Mouse (Mus musculus) embryonic facial prominence, embryonic 13.5 days (tissue): ENCODE data around the gene Olfr599. TPM values are rescaled to one million over a fixed set of nuclear protein-coding genes. Genes with fewer than 3 reads are reported as not detected.
"Not testable (repeated sequence)": the region's sequence is repeated elsewhere in the genome, so short reads cannot be mapped to it uniquely, and the experiment has no call there.

Source experiments
- ATAC-seq: fragments of 200-750 bp; cut with Nextera tagmentation; 2 replicates; pipeline ENCODE4 v1.8.0; 2017; ENCODE audit warnings: low read depth; ENCODE audit not compliant: insufficient number of reproducible peaks, insufficient read depth, low FRiP score, low TSS enrichment
- H3K27ac ChIP-seq: fragments of 300-500 bp; sonication (generic); 2 replicates; pipeline ENCODE4 v1.5.1; 2015; ENCODE audit warnings: moderate library complexity, mild to moderate bottlenecking, inconsistent platforms
- H3K27me3 ChIP-seq: fragments of 300-500 bp; sonication (generic); 2 replicates; pipeline ENCODE4 v1.6.1; 2015; ENCODE audit warnings: mild to moderate bottlenecking, inconsistent platforms
- H3K36me3 ChIP-seq: fragments of 300-500 bp; sonication (generic); 2 replicates; pipeline ENCODE4 v1.6.1; 2015; ENCODE audit warnings: mild to moderate bottlenecking, inconsistent platforms
- H3K4me1 ChIP-seq: fragments of 300-500 bp; sonication (generic); 2 replicates; pipeline ENCODE4 v1.6.1; 2015; ENCODE audit warnings: inconsistent platforms
- H3K4me2 ChIP-seq: fragments of 300-500 bp; sonication (generic); 2 replicates; pipeline ENCODE4 v1.6.1; 2015; ENCODE audit warnings: moderate library complexity, mild to moderate bottlenecking, inconsistent platforms
- H3K4me3 ChIP-seq: fragments of 300-500 bp; sonication (generic); 2 replicates; pipeline ENCODE4 v1.5.1; 2015; ENCODE audit warnings: mild to moderate bottlenecking, inconsistent platforms
- H3K9ac ChIP-seq: fragments of 300-500 bp; sonication (generic); 2 replicates; pipeline ENCODE4 v1.6.1; 2015; ENCODE audit warnings: mild to moderate bottlenecking, inconsistent platforms
- H3K9me3 ChIP-seq: fragments of 300-500 bp; sonication (generic); 2 replicates; pipeline ENCODE4 v1.6.1; 2016; ENCODE audit warnings: inconsistent platforms
- WGBS: fragments of 180-500 bp; shearing (Covaris S2); methylation state at CpG from one replicate; pipeline ENCODE4 v1.1.7; 2015; ENCODE audit warnings: mixed read lengths; 5-methylcytosine and 5-hydroxymethylcytosine counted together
- polyA plus RNA-seq: library from polyadenylated mRNA; unstranded; fragments of >200 nt; fragmentation: Nextera tagmentation; extraction: Ambion mirVana; gene quantifications from 2 replicates; pipeline ENCODE4 v1.2.1, GENCODE M21; 2015

Gene Olfr599
- not detected in 2 replicates for polyA plus RNA-seq

DNA sequence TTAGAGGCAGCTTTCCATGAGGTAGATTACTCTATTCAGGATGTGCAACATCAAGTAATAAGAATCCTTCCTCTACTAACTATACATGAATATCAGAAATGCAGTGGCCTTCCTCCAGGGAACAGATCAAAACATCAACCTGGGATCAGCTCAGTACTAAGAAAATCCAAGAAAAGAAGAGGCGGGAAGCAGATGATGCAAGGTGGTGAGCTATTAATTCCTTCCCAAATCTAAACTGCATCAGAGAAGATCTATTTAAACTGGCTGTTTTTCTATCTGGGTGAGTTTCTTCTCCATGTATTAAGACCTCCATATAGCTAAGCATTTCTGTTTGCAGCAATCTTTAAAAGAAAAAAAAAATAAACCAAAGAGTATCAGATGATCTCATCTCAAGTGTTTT is at the start of gene Olfr599:
Gene Olfr599, plus strand, starts transcription at position 301 of the 400 bp plus-strand sequence.
- H3K27ac ChIP-seq: no peak within 1 kb of the TSS
- H3K9ac ChIP-seq: no peak within 1 kb of the TSS
- H3K36me3 ChIP-seq: no peaks in the 10 kb centered on the region
- H3K27me3 ChIP-seq: no peaks in the 10 kb centered on the region
- no peaks in the 10 kb centered on the region for H3K4me1 ChIP-seq
- H3K4me2 ChIP-seq: no peak within 1 kb of the TSS
- ATAC-seq: no peak
- no peaks in the 10 kb centered on the region for H3K9me3 ChIP-seq
- WGBS: 79% methylated on average over 1 of the region's 1 CpGs
- no peak within 1 kb of the TSS for H3K4me3 ChIP-seq

GRCm38 (mm10) chr7:103305348-103305747 is 30.4 kb upstream of the Olfr599 start, which contains the start of gene Olfr596:
TSS of gene Olfr596 (plus strand) at chr7:103305648.
- not testable (repeated sequence) for H3K4me1 ChIP-seq, H3K9ac ChIP-seq, H3K4me2 ChIP-seq, H3K27me3 ChIP-seq, H3K4me3 ChIP-seq, H3K36me3 ChIP-seq, H3K9me3 ChIP-seq, ATAC-seq, H3K27ac ChIP-seq
- WGBS: 88% methylated on average over 2 of the region's 2 CpGs

GRCm38 (mm10) chr7:103316015-103316414 is 19.7 kb upstream of the Olfr599 start, which contains the start of gene Olfr597:
TSS of gene Olfr597 (plus strand) at chr7:103316315.
- H3K9me3 ChIP-seq, H3K4me3 ChIP-seq, H3K27ac ChIP-seq, H3K36me3 ChIP-seq, H3K9ac ChIP-seq, H3K27me3 ChIP-seq, H3K4me2 ChIP-seq, ATAC-seq, H3K4me1 ChIP-seq: not testable (repeated sequence)
- 82% methylated on average over 2 of the region's 2 CpGs for WGBS

GRCm38 (mm10) chr7:103323268-103323667 is 12.4 kb upstream of the Olfr599 start, which contains the start of gene Olfr598:
TSS of gene Olfr598 (plus strand) at chr7:103323568.
- H3K4me2 ChIP-seq: no peak within 1 kb of the TSS
- H3K9ac ChIP-seq: no peak within 1 kb of the TSS
- no peaks in the 10 kb centered on the region for H3K4me1 ChIP-seq
- no peaks in the 10 kb centered on the region for H3K27me3 ChIP-seq
- H3K9me3 ChIP-seq: no peaks in the 10 kb centered on the region
- no peak for ATAC-seq
- no peak within 1 kb of the TSS for H3K4me3 ChIP-seq
- no peak within 1 kb of the TSS for H3K27ac ChIP-seq
- H3K36me3 ChIP-seq: no peaks in the 10 kb centered on the region

DNA sequence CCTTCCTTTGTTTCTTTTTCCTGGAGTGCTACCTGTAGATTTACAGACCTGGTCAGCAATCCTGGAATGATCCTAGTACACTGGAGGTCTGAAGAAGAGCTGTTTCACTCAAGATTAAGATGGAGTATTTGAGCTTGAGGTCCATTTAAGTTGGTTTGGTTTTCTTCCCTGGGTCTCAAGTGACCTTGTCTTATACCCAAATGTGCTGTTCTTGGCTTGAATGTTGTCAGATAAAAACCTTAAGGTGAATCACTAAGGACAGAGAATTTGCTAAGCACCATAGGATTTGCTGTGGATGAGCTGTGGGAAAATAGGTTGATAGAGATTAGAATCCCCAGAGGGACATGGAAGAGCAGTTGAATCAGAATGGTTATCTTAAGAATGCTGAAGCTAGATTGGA is 13.9 kb downstream of the Olfr599 start, which contains the start of gene Olfr600:
Gene Olfr600, minus strand, starts transcription at position 101 of the 400 bp plus-strand sequence.
- Histone ChIP-seq H3K4me1 (no peaks in the 10 kb centered on the region), H3K9ac (no peak within 1 kb of the TSS), H3K27me3 (no peaks in the 10 kb centered on the region), H3K36me3 (no peaks in the 10 kb centered on the region), H3K27ac (no peak within 1 kb of the TSS), H3K4me3 (no peak within 1 kb of the TSS), H3K4me2 (no peak within 1 kb of the TSS), H3K9me3 (no peaks in the 10 kb centered on the region)
- no peak for ATAC-seq

GRCm38 (mm10) chr7:103362555-103362954 is 26.8 kb downstream of the Olfr599 start, which contains the start of gene Olfr601:
TSS of gene Olfr601 (minus strand) at chr7:103362655.
- Histone ChIP-seq H3K27ac (no peak within 1 kb of the TSS), H3K36me3 (no peaks in the 10 kb centered on the region), H3K9ac (no peak within 1 kb of the TSS), H3K9me3 (no peaks in the 10 kb centered on the region), H3K4me2 (no peak within 1 kb of the TSS), H3K4me1 (no peaks in the 10 kb centered on the region), H3K4me3 (no peak within 1 kb of the TSS), H3K27me3 (no peaks in the 10 kb centered on the region)
- ATAC-seq: no peak
- 89% methylated on average over 1 of the region's 1 CpGs for WGBS

- Histone ChIP-seq H3K4me1 (no peaks in the 10 kb centered on the region), H3K4me3 (no peak within 1 kb of the TSS), H3K4me2 (no peak within 1 kb of the TSS), H3K27ac (no peak within 1 kb of the TSS), H3K36me3 (no peaks in the 10 kb centered on the region), H3K27me3 (no peaks in the 10 kb centered on the region), H3K9ac (no peak within 1 kb of the TSS), H3K9me3 (no peaks in the 10 kb centered on the region)
- no peak for ATAC-seq
These were observed 50.4 kb downstream of the Olfr599 start, which contains the start of gene Olfr603 for GRCm38 (mm10) chr7:103386077-103386476. TSS of gene Olfr603 (minus strand) at chr7:103386177.

Other genes with a start within 250 kb of the Olfr599 start
- gene Olfr585, start 238.2 kb upstream of the Olfr599 start, polyA plus RNA-seq: not detected in 2 replicates
- not detected in 2 replicates for gene Olfr586, start 210.3 kb upstream of the Olfr599 start, polyA plus RNA-seq
- not detected in 2 replicates for gene Olfr588-ps1, start 195.0 kb upstream of the Olfr599 start, polyA plus RNA-seq
- not detected in 2 replicates for gene Olfr589, start 179.6 kb upstream of the Olfr599 start, polyA plus RNA-seq
- not detected in 2 replicates for gene Olfr591, start 157.6 kb upstream of the Olfr599 start, polyA plus RNA-seq
- not detected in 2 replicates for gene Olfr592, start 151.1 kb upstream of the Olfr599 start, polyA plus RNA-seq
- gene Olfr593, start 124.1 kb upstream of the Olfr599 start, polyA plus RNA-seq: not detected in 2 replicates
- gene Olfr594, start 118.9 kb upstream of the Olfr599 start, polyA plus RNA-seq: 0.20 TPM in 1 of 2 replicates, not detected in the other
- not detected in 2 replicates for gene Usp17ld, start 83.4 kb upstream of the Olfr599 start, polyA plus RNA-seq
- gene Olfr596, start 30.3 kb upstream of the Olfr599 start, polyA plus RNA-seq: not detected in 2 replicates
- not detected in 2 replicates for gene Olfr597, start 19.6 kb upstream of the Olfr599 start, polyA plus RNA-seq
- not detected in 2 replicates for gene Olfr598, start 12.3 kb upstream of the Olfr599 start, polyA plus RNA-seq
- not detected in 2 replicates for gene Olfr600, start 13.8 kb downstream of the Olfr599 start, polyA plus RNA-seq
- gene Olfr601, start 26.7 kb downstream of the Olfr599 start, polyA plus RNA-seq: not detected in 2 replicates
- gene Olfr603, start 50.3 kb downstream of the Olfr599 start, polyA plus RNA-seq: not detected in 2 replicates
- gene Usp17lc, start 79.2 kb downstream of the Olfr599 start, polyA plus RNA-seq: not detected in 2 replicates
- gene Olfr605, start 109.5 kb downstream of the Olfr599 start, polyA plus RNA-seq: not detected in 2 replicates
- not detected in 2 replicates for gene Olfr606, start 113.1 kb downstream of the Olfr599 start, polyA plus RNA-seq
- gene Olfr607, start 128.2 kb downstream of the Olfr599 start, polyA plus RNA-seq: not detected in 2 replicates
- gene Olfr608, start 134.0 kb downstream of the Olfr599 start, polyA plus RNA-seq: not detected in 2 replicates
- gene Olfr609, start 162.1 kb downstream of the Olfr599 start, polyA plus RNA-seq: not detected in 2 replicates
- not detected in 2 replicates for gene Olfr610, start 176.2 kb downstream of the Olfr599 start, polyA plus RNA-seq
- gene Olfr611, start 184.9 kb downstream of the Olfr599 start, polyA plus RNA-seq: not detected in 2 replicates
- not detected in 2 replicates for gene Olfr612, start 206.8 kb downstream of the Olfr599 start, polyA plus RNA-seq
- gene Olfr613, start 212.2 kb downstream of the Olfr599 start, polyA plus RNA-seq: not detected in 2 replicates
- gene Olfr615, start 220.2 kb downstream of the Olfr599 start, polyA plus RNA-seq: not detected in 2 replicates
- gene Olfr616, start 233.2 kb downstream of the Olfr599 start, polyA plus RNA-seq: not detected in 2 replicates
- not detected in 2 replicates for gene Olfr617, start 237.1 kb downstream of the Olfr599 start, polyA plus RNA-seq